Mouse (Mus musculus) liver, embryonic 14.5 days (tissue): ENCODE measurements around the gene Rfx2. TPM values are rescaled to one million over a fixed set of nuclear protein-coding genes. Genes with fewer than 3 reads are reported as not detected.

ENCODE experiments used
- ATAC-seq: fragments of 200-750 bp; cut with Nextera tagmentation; 2 replicates; pipeline ENCODE4 v1.8.0; 2017; ENCODE audit warnings: moderate number of reproducible peaks, mild to moderate bottlenecking, moderate library complexity; ENCODE audit not compliant: insufficient read depth
- DNase-seq, 3 experiments: peaks; one replicate each; pipeline ENCODE4 v3.0.0-alpha.2; 2012 to 2013; ENCODE audit warnings: low read depth in 3 of 3, low spot score in 3 of 3
- H3K27ac ChIP-seq: fragments of 300-500 bp; sonication (generic); 2 replicates; pipeline ENCODE4 v1.5.1; 2014; ENCODE audit warnings: moderate library complexity, mild to moderate bottlenecking, control low read depth, inconsistent platforms
- H3K27me3 ChIP-seq: fragments of 300-500 bp; sonication (generic); 2 replicates; pipeline ENCODE4 v1.6.1; 2014; ENCODE audit warnings: mild to moderate bottlenecking, low read length, moderate library complexity; ENCODE audit not compliant: control insufficient read depth, insufficient read depth
- H3K36me3 ChIP-seq: fragments of 300-500 bp; sonication (generic); replicated peaks from 2 replicates; pipeline ENCODE4 v1.6.1; 2014; ENCODE audit warnings: low read depth; ENCODE audit not compliant: control insufficient read depth, insufficient read depth
- H3K4me1 ChIP-seq, 2 experiments: fragments of 200-500 bp in 1 of 2; fragments of 300-500 bp in 1 of 2; sonication (generic) in 1 of 2; replicated peaks; 2 replicates each; pipeline ENCODE4 v1.6.1; 2012 to 2014; ENCODE audit warnings: antibody characterized with exemption in 1 of 2, inconsistent platforms in 1 of 2, low read length in 1 of 2; ENCODE audit not compliant: control insufficient read depth in 2 of 2, insufficient read depth in 2 of 2
- H3K4me2 ChIP-seq: fragments of 300-500 bp; sonication (generic); 2 replicates; pipeline ENCODE4 v1.6.1; 2014; ENCODE audit warnings: low read depth, mild to moderate bottlenecking, control low read depth, moderate library complexity
- H3K4me3 ChIP-seq, 2 experiments: fragments of 200-500 bp in 1 of 2; fragments of 300-500 bp in 1 of 2; sonication (generic) in 1 of 2; 2 replicates each; pipeline ENCODE4 v1.5.1; 2012 to 2014; ENCODE audit warnings: low read depth in 2 of 2, low read length in 2 of 2, mild to moderate bottlenecking in 2 of 2, control low read depth in 1 of 2, inconsistent platforms in 1 of 2, moderate library complexity in 1 of 2; ENCODE audit not compliant: insufficient read depth in 1 of 2
- H3K9ac ChIP-seq: fragments of 300-500 bp; sonication (generic); replicated peaks from 2 replicates; pipeline ENCODE4 v1.6.1; 2014; ENCODE audit warnings: mild to moderate bottlenecking, control low read depth, moderate library complexity
- H3K9me3 ChIP-seq: fragments of 300-500 bp; sonication (generic); 2 replicates; pipeline ENCODE4 v1.6.1; 2016; ENCODE audit warnings: low read length, mixed read lengths; ENCODE audit not compliant: control insufficient read depth
- CTCF ChIP-seq: IDR thresholded peaks from 2 replicates; pipeline ENCODE4 v1.5.1; 2016; ENCODE audit warnings: antibody characterized with exemption, low read depth, control low read depth
- EP300 ChIP-seq: IDR thresholded peaks from 2 replicates; pipeline ENCODE4 v1.6.1; 2016; ENCODE audit warnings: antibody characterized with exemption, low read depth
- WGBS: fragments of 180-500 bp; shearing (Covaris S2); extraction: QIAGEN DNeasy Blood & Tissue Kit; methylation state at CpG from one replicate; pipeline ENCODE4 v1.1.7; 2014; ENCODE audit not compliant: insufficient replicate concordance; 5-methylcytosine and 5-hydroxymethylcytosine counted together
- polyA plus RNA-seq, 2 experiments: library from polyadenylated mRNA; depleted of rRNA in 1 of 2; stranded (reverse) in 1 of 2; unstranded in 1 of 2; fragments of >200 nt; fragmentation: Nextera tagmentation in 1 of 2; extraction: Ambion mirVana in 1 of 2; gene quantifications; 2 replicates each; pipeline versions ENCODE4 v1.2.1 to v1.2.3; 2012 to 2014

The Rfx2 gene
- polyA plus RNA-seq, 2 experiments: 6.8 to 10.7 TPM

DNA sequence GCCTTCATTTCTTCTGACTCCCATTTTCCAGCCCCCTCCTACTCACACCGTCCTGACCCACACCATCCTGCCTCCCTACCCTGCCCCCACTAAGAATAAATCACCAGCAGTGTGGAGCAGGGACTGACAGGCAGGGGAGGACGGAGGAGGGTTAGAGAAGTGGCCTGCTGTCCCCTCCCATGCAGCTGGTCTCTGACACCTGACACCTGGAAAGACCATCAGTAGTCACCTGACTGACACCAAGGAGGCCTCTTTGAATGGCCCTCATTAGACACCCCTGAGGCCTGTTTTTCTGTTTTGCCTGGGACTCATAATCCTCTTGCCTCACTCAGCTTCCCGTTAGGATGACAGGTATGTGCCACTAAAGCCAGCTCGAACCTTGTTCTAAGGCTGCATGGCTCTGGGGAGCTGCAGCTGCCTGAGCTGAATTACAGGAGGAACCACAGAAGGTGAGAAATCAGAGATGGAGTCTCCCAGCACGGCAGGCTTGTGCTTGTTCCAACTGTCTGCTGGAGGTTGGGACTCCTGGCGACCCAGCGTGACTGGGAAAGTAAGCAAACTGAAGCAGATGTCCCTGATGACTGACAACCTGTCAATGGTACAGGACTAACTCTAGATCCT, 103.7 kb downstream of the Rfx2 start:
- ATAC-seq (no peak; the same call in 1 of the 2 replicates), DNase-seq (no peak)
- Histone ChIP-seq H3K4me2 (no peak overlapping the region), H3K9me3 (no peaks in the 10 kb centered on the region), H3K27ac (no peak overlapping the region), H3K9ac (no peak overlapping the region), H3K4me1 (peaks cover 8 to 9% of the 10 kb centered on the region in 2 experiments), H3K27me3 (no peaks in the 10 kb centered on the region; the same call in 1 of the 2 replicates), H3K36me3 (peaks cover under 1% of the 10 kb centered on the region; the same call in 1 of the 2 replicates), H3K4me3 (no peak overlapping the region)
- no peak for TF ChIP-seq CTCF
- no peak for TF ChIP-seq EP300
- 29% methylated on average over 7 of the region's 7 CpGs for WGBS

Other genes with a start within 250 kb of the Rfx2 start
- 21.4 and 40.2 TPM in 2 replicates for gene Safb2, start 246.4 kb downstream of the Rfx2 start, polyA plus RNA-seq (2012; rRNA removed)
- gene Safb2, start 246.4 kb downstream of the Rfx2 start, polyA plus RNA-seq (2014; fragmentation: Nextera tagmentation; extraction: Ambion mirVana): 16.8 and 20.0 TPM in 2 replicates
- 26.5 and 47.3 TPM in 2 replicates for gene Safb, start 246.2 kb downstream of the Rfx2 start, polyA plus RNA-seq (2012; rRNA removed)
- gene Safb, start 246.2 kb downstream of the Rfx2 start, polyA plus RNA-seq (2014; fragmentation: Nextera tagmentation; extraction: Ambion mirVana): 22.1 and 27.1 TPM in 2 replicates
- 53.4 and 84.4 TPM in 2 replicates for gene 2410015M20Rik, start 221.2 kb downstream of the Rfx2 start, polyA plus RNA-seq (2012; rRNA removed)
- gene 2410015M20Rik, start 221.2 kb downstream of the Rfx2 start, polyA plus RNA-seq (2014; fragmentation: Nextera tagmentation; extraction: Ambion mirVana): 183 and 186 TPM in 2 replicates
- gene Rpl36, start 217.6 kb downstream of the Rfx2 start, polyA plus RNA-seq (2012; rRNA removed): 1,839 and 1,886 TPM in 2 replicates
- 1,322 and 1,328 TPM in 2 replicates for gene Rpl36, start 217.6 kb downstream of the Rfx2 start, polyA plus RNA-seq (2014; fragmentation: Nextera tagmentation; extraction: Ambion mirVana)
- 38.5 and 46.3 TPM in 2 replicates for gene Lonp1, start 204.1 kb downstream of the Rfx2 start, polyA plus RNA-seq (2012; rRNA removed)
- 28.8 and 36.9 TPM in 2 replicates for gene Lonp1, start 204.1 kb downstream of the Rfx2 start, polyA plus RNA-seq (2014; fragmentation: Nextera tagmentation; extraction: Ambion mirVana)
- 0.33 and 0.45 TPM in 2 replicates for gene Catsperd, start 202.9 kb downstream of the Rfx2 start, polyA plus RNA-seq (2012; rRNA removed)
- 0.39 and 0.54 TPM in 2 replicates for gene Catsperd, start 202.9 kb downstream of the Rfx2 start, polyA plus RNA-seq (2014; fragmentation: Nextera tagmentation; extraction: Ambion mirVana)
- gene Ranbp3, start 157.7 kb downstream of the Rfx2 start, polyA plus RNA-seq (2012; rRNA removed): 40.9 and 42.9 TPM in 2 replicates
- 34.2 and 37.2 TPM in 2 replicates for gene Ranbp3, start 157.7 kb downstream of the Rfx2 start, polyA plus RNA-seq (2014; fragmentation: Nextera tagmentation; extraction: Ambion mirVana)
- 119 and 215 TPM in 2 replicates for gene Ndufa11, start 113.2 kb downstream of the Rfx2 start, polyA plus RNA-seq (2012; rRNA removed)
- gene Ndufa11, start 113.2 kb downstream of the Rfx2 start, polyA plus RNA-seq (2014; fragmentation: Nextera tagmentation; extraction: Ambion mirVana): 276 and 284 TPM in 2 replicates
- 2.8 and 3.3 TPM in 2 replicates for gene Vmac, start 113.0 kb downstream of the Rfx2 start, polyA plus RNA-seq (2012; rRNA removed)
- 3.1 and 3.2 TPM in 2 replicates for gene Vmac, start 113.0 kb downstream of the Rfx2 start, polyA plus RNA-seq (2014; fragmentation: Nextera tagmentation; extraction: Ambion mirVana)
- gene Nrtn, start 73.5 kb downstream of the Rfx2 start, polyA plus RNA-seq (2012; rRNA removed): 1.0 and 1.6 TPM in 2 replicates
- 1.7 and 1.9 TPM in 2 replicates for gene Nrtn, start 73.5 kb downstream of the Rfx2 start, polyA plus RNA-seq (2014; fragmentation: Nextera tagmentation; extraction: Ambion mirVana)
- gene Dus3l, start 66.3 kb downstream of the Rfx2 start, polyA plus RNA-seq (2012; rRNA removed): 18.1 and 19.3 TPM in 2 replicates
- gene Dus3l, start 66.3 kb downstream of the Rfx2 start, polyA plus RNA-seq (2014; fragmentation: Nextera tagmentation; extraction: Ambion mirVana): 9.5 and 10.8 TPM in 2 replicates
- 1.2 and 1.3 TPM in 2 replicates for gene Prr22, start 60.8 kb downstream of the Rfx2 start, polyA plus RNA-seq (2012; rRNA removed)
- 0.40 and 0.52 TPM in 2 replicates for gene Prr22, start 60.8 kb downstream of the Rfx2 start, polyA plus RNA-seq (2014; fragmentation: Nextera tagmentation; extraction: Ambion mirVana)
- not detected in 2 replicates for gene Acsbg2, start 43.4 kb upstream of the Rfx2 start, polyA plus RNA-seq (2012; rRNA removed)
- not detected in 2 replicates for gene Acsbg2, start 43.4 kb upstream of the Rfx2 start, polyA plus RNA-seq (2014; fragmentation: Nextera tagmentation; extraction: Ambion mirVana)
- gene 1700061G19Rik, start 44.5 kb upstream of the Rfx2 start, polyA plus RNA-seq (2012; rRNA removed): 0.02 TPM in 1 of 2 replicates, not detected in the other
- 0.05 TPM in 1 of 2 replicates, not detected in the other for gene 1700061G19Rik, start 44.5 kb upstream of the Rfx2 start, polyA plus RNA-seq (2014; fragmentation: Nextera tagmentation; extraction: Ambion mirVana)
- gene Mllt1, start 104.4 kb upstream of the Rfx2 start, polyA plus RNA-seq (2012; rRNA removed): 12.0 and 13.7 TPM in 2 replicates
- gene Mllt1, start 104.4 kb upstream of the Rfx2 start, polyA plus RNA-seq (2014; fragmentation: Nextera tagmentation; extraction: Ambion mirVana): 3.7 and 4.8 TPM in 2 replicates
- not detected in 2 replicates for gene Acer1, start 151.1 kb upstream of the Rfx2 start, polyA plus RNA-seq (2012; rRNA removed)
- gene Acer1, start 151.1 kb upstream of the Rfx2 start, polyA plus RNA-seq (2014; fragmentation: Nextera tagmentation; extraction: Ambion mirVana): not detected in 2 replicates
- gene Clpp, start 159.3 kb upstream of the Rfx2 start, polyA plus RNA-seq (2012; rRNA removed): 63.9 and 71.2 TPM in 2 replicates
- 79.3 and 81.0 TPM in 2 replicates for gene Clpp, start 159.3 kb upstream of the Rfx2 start, polyA plus RNA-seq (2014; fragmentation: Nextera tagmentation; extraction: Ambion mirVana)
- gene Alkbh7, start 166.3 kb upstream of the Rfx2 start, polyA plus RNA-seq (2012; rRNA removed): 12.0 and 12.1 TPM in 2 replicates
- 15.4 and 19.4 TPM in 2 replicates for gene Alkbh7, start 166.3 kb upstream of the Rfx2 start, polyA plus RNA-seq (2014; fragmentation: Nextera tagmentation; extraction: Ambion mirVana)
- gene Pspn, start 169.0 kb upstream of the Rfx2 start, polyA plus RNA-seq (2012; rRNA removed): not detected in 2 replicates
- gene Pspn, start 169.0 kb upstream of the Rfx2 start, polyA plus RNA-seq (2014; fragmentation: Nextera tagmentation; extraction: Ambion mirVana): not detected in 2 replicates
- gene Gtf2f1, start 180.3 kb upstream of the Rfx2 start, polyA plus RNA-seq (2012; rRNA removed): 31.6 and 56.5 TPM in 2 replicates
- 47.3 and 51.3 TPM in 2 replicates for gene Gtf2f1, start 180.3 kb upstream of the Rfx2 start, polyA plus RNA-seq (2014; fragmentation: Nextera tagmentation; extraction: Ambion mirVana)
- not detected in 2 replicates for gene Gm17949, start 180.5 kb upstream of the Rfx2 start, polyA plus RNA-seq (2012; rRNA removed)
- 0.15 TPM in 1 of 2 replicates, not detected in the other for gene Gm17949, start 180.5 kb upstream of the Rfx2 start, polyA plus RNA-seq (2014; fragmentation: Nextera tagmentation; extraction: Ambion mirVana)
- gene Khsrp, start 200.5 kb upstream of the Rfx2 start, polyA plus RNA-seq (2012; rRNA removed): 33.6 and 35.6 TPM in 2 replicates
- 24.1 and 28.1 TPM in 2 replicates for gene Khsrp, start 200.5 kb upstream of the Rfx2 start, polyA plus RNA-seq (2014; fragmentation: Nextera tagmentation; extraction: Ambion mirVana)
- gene Slc25a41, start 210.6 kb upstream of the Rfx2 start, polyA plus RNA-seq (2012; rRNA removed): not detected in 2 replicates
- not detected in 2 replicates for gene Slc25a41, start 210.6 kb upstream of the Rfx2 start, polyA plus RNA-seq (2014; fragmentation: Nextera tagmentation; extraction: Ambion mirVana)
- gene Crb3, start 228.1 kb upstream of the Rfx2 start, polyA plus RNA-seq (2012; rRNA removed): 4.4 and 5.5 TPM in 2 replicates
- gene Crb3, start 228.1 kb upstream of the Rfx2 start, polyA plus RNA-seq (2014; fragmentation: Nextera tagmentation; extraction: Ambion mirVana): 6.1 and 6.5 TPM in 2 replicates
- 8.8 and 11.1 TPM in 2 replicates for gene Slc25a23, start 228.8 kb upstream of the Rfx2 start, polyA plus RNA-seq (2012; rRNA removed)
- 4.7 and 5.1 TPM in 2 replicates for gene Slc25a23, start 228.8 kb upstream of the Rfx2 start, polyA plus RNA-seq (2014; fragmentation: Nextera tagmentation; extraction: Ambion mirVana)
- gene Dennd1c, start 247.5 kb upstream of the Rfx2 start, polyA plus RNA-seq (2012; rRNA removed): 1.5 and 2.8 TPM in 2 replicates
- 0.78 and 0.89 TPM in 2 replicates for gene Dennd1c, start 247.5 kb upstream of the Rfx2 start, polyA plus RNA-seq (2014; fragmentation: Nextera tagmentation; extraction: Ambion mirVana)